Mouse (Mus musculus) kidney, adult 2 months (tissue): ENCODE data around the gene Camkk1.

ENCODE experiments used
- CTCF ChIP-seq: fragments of 200-500 bp; conservative IDR thresholded peaks from 2 replicates; pipeline ENCODE4 v1.5.1; 2011; ENCODE audit warnings: low read depth, mild to moderate bottlenecking, control low read depth, low read length, moderate library complexity, mixed read lengths; ENCODE audit not compliant: insufficient read depth, insufficient read length
- POLR2A ChIP-seq: fragments of 200-500 bp; IDR thresholded peaks from one replicate; pipeline ENCODE4 v1.6.1; 2011; ENCODE audit warnings: low read depth, low read length, control low read depth

DNA sequence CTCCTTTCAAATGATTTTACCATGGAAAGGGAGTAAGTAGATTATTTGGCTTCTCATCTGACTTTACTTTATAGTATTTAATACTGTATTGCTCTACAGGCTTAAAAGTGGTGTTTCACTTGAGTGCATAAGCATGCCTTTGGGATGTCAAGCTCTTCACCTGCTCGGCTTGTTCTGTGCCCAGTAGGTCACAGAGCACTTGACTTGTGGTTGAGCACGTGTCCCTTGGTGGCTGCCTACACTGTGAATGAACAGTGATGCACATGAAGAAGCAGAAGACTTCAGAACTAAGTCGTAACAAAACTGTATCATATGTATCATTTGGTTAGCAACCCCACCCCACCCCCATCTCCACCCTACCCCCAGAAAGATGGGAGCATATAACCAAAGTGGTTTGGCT, 61.5 kb downstream of the Camkk1 start:
- TF ChIP-seq POLR2A, result no peak
- TF ChIP-seq CTCF, result no peak
